Mouse (Mus musculus) heart, postnatal 10 days (tissue): Measurements from ENCODE around the gene Prdm12. TPM values are rescaled to one million over a fixed set of nuclear protein-coding genes. Genes with fewer than 3 reads are reported as not detected.
"Not testable (repeated sequence)": the region's sequence is repeated elsewhere in the genome, so short reads cannot be mapped to it uniquely, and the experiment has no call there.

Source experiments
- DNase-seq, 2 experiments: peaks; one replicate each; pipeline ENCODE4 v3.0.0; 2021
- intact Hi-C: fragments of 180-260 bp; cut with DNase I; formaldehyde crosslinking; loops from one replicate; pipeline ENCODE4 v1.15.1; 2025
- total RNA-seq, 2 experiments: library from RNA; stranded (reverse); gene quantifications; 2 replicates each; pipeline ENCODE4 v1.2.3; 2021

Prdm12 gene
- total RNA-seq, 2 experiments from 2014 or later: not detected

GRCm38 (mm10) chr2:31640609-31641507 is 1.0 kb downstream of the Prdm12 start:
- DNase-seq: peak in 1 of 2 experiments; percentile 20
- intact Hi-C loops: no loop called here

DNA sequence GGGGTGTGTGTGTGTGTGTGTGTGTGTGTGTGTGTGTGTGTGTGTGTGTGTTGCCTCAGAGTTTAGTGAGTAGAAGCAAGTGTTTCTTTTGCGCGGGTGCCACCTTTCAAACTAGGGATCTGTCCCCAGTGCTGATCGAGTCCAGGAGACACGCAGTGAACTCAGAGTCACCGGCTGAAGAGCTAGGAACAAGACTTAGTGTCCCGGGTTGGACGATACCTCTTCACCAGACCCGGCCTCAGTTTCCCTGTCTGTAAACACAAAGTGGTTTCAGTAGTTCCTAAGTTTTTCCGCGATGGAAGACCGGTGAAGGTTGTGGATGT is 1.6 kb downstream of the Prdm12 start:
- intact Hi-C loops: no loop called here
- no peak for DNase-seq

DNA sequence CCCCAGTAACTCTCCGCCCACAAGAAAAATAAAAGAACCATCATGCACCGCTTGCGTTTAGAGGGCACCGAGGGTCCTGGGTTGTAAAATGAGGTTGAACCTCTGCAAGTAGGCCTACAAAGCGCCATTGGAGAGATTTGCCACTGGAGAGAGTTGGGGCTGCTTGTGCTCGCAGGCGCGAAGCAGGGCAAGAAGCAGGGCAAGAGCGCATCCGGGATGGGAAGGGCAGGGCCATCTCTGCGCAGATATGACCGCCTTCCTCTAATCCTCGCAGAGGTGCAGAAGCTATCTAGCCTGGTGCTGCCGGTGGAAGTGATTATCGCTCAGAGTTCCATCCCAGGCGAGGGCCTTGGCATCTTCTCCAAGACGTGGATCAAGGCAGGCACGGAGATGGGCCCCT is 2.1 kb downstream of the Prdm12 start:
- no peak for DNase-seq
- intact Hi-C loops: no loop called here

- intact Hi-C loops: no loop called here
- peak in 1 of 2 experiments; percentile 22 for DNase-seq
Observed at GRCm38 (mm10) chr2:31653971-31654853, 14.4 kb downstream of the Prdm12 start.

- intact Hi-C loops: loop anchor here (1.0 kb wide), 1 partner anchor 172 kb away; no protein-coding TSS in a partner anchor
- DNase-seq: peak; percentile 55 to 78
Observed at GRCm38 (mm10) chr2:31654854-31655559, 15.2 kb downstream of the Prdm12 start.

DNA sequence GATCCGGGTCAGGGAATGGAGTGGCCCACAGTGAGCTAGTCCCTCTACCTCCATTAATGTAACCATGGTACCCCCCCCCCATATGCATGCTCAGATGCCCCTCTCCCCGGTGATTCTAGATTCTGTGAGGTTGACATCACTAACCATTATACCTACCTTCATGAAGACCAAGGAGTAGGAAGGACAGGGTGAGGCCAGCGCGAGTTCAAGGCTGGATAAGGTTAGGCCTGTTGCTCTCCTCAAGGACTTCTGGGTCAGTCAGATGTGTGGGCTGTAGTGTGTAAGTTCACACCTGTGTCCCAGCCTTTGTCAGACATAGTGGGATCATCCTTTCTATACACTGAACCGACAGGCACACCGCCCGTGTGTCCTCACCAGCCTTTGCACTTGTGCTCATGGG is 16.5 kb downstream of the Prdm12 start:
- intact Hi-C loops: no loop called here
- DNase-seq: no peak

DNA sequence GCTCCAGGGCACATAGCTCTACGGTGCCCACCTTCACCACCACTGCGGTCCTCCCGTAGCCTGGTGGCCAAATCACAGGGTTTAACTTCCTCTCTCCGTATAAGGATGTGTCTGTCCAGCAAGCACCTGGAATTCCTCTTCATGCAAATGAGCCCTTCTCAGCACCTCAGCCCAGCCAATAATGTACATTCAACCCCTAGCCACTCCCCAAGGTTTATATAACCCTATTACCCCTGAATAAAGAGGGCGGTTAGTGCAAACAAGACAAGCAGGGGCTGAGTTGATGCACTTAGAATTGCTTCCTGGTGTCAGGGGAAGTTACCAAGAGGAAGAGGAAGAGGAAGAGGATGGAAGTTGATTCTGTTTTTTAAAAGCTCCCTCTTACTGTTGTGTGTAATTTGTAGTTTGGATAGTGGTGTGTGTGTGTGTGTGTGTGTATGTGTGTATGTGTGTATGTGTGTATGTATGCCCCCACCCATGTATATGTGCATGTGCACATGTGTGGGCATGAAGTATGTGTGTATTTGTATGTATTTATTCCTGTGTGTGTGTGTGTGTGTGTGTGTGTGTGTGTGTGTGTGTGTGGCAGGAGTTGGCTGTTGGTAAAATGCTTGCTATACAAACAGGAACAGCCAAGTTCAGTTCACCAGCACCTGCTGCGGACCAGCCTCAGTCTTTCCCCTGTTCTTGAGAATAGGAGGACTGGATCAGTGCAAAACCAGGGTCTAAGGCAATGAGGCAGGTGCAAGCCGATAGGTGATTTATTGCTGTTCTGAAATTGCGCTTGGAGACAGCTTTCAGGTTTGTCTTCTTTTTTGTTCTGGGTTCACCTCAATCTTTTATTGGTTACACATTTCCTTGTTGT is 23.3 kb downstream of the Prdm12 start:
- intact Hi-C loops: no loop called here
- DNase-seq: no peak

DNA sequence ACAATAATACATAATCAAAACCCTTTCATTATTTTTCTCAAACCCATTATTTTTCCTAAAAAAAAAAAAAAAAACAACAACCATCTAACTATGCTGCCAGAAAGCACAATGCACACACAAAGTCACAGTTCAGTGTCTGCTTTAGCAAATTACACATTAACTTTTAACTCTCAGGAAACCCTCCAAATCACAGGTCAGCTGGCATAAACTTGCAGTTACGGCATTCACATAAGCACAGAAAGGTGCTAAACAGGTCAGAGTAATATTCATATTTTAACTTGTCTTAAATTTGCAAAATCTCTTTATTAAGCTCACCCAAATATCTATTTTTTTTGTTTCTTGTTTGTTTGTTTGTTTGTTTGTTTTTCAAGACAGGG is 24.0 kb downstream of the Prdm12 start:
- no peak for DNase-seq

GRCm38 (mm10) chr2:31667332-31667731 is 27.5 kb downstream of the Prdm12 start:
- intact Hi-C loops: no loop called here
- DNase-seq: peak; percentile 26 to 55

More for the DNA sequence above, 24.0 kb downstream of the Prdm12 start:
- intact Hi-C loops: no loop called here

DNA sequence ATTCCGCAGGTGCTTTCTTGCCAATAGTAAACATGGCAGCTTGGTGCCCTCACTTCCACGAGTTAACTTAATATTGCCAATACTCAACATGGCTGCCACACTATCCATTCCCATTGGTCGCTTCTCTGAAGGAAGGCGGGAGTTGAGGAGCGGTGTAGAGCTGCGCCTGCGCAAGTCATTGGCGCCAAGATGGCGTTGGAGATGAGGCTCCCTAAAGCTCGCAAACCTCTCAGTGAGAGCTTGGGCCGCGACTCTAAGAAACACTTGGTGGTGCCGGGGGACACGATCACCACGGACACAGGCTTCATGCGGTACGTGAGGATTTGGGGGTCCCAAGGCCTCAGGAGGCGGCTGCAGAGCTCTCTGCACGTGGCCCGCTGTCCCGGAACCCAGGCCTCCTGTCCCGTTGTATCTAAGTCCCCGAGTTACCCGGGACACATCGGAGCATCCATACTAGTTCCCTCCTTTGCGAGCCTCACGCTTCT is 30.8 kb downstream of the Prdm12 start, which contains the start of gene Exosc2:
Exosc2 (plus strand) TSS at position 165 of the 485 bp plus-strand sequence.
- intact Hi-C loops: no loop called here

DNA sequence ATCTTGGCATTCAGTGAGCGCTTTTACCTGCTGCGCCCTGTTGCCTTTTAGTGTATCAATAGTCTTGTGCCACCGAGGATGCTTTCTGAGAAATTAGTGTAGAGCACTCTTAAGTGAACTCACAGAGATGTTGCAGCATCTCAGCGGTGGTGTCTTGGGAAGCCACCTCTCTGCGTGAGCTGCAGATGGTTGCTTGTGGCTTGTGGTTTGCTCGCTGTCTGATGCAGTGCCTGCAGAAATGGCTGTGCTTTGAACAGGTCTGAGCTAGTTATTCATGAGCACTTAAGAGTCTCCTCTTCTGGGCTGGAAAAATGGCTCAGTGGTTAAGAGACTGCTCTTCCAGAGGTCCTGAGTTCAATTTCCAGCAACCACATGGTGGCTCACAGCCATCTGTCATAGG is 38.8 kb downstream of the Prdm12 start:
- intact Hi-C loops: no loop called here
- DNase-seq: no peak

More for the DNA sequence above, 30.8 kb downstream of the Prdm12 start, which contains the start of gene Exosc2:
- DNase-seq: peak; percentile 95 to 96

DNA sequence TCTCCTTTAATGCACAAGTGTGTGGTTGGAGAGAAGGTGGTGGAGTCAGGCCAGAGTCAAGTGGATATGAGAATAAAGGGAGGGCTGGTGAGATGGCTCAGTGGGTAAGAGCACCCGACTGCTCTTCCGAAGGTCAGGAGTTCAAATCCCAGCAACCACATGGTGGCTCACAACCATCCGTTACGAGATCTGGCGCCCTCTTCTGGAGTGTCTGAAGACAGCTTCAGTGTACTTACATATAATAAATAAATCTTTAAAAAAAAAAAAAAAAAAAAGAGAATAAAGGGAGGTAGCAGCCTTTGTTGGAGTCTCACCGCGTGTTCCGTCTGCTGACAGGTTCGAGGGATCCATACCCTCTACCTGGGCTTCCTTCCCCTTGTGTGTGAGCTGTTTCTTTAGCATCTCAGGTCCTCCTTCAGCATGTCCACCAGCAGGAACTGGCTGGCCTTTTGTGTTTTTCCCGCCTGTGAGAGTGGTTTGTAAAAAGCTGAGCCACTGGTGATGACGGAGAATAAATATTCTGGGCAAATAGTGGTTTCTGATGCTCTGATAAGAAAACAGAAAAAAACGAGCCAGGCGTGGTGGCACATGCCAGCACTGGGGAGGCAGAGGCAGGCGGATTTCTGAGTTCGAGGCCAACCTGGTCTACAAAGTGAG is 41.3 kb downstream of the Prdm12 start:
- intact Hi-C loops: loop anchor here (10.0 kb wide), 1 partner anchor 454 kb away; no protein-coding TSS in a partner anchor
- not testable (repeated sequence) for DNase-seq

DNA sequence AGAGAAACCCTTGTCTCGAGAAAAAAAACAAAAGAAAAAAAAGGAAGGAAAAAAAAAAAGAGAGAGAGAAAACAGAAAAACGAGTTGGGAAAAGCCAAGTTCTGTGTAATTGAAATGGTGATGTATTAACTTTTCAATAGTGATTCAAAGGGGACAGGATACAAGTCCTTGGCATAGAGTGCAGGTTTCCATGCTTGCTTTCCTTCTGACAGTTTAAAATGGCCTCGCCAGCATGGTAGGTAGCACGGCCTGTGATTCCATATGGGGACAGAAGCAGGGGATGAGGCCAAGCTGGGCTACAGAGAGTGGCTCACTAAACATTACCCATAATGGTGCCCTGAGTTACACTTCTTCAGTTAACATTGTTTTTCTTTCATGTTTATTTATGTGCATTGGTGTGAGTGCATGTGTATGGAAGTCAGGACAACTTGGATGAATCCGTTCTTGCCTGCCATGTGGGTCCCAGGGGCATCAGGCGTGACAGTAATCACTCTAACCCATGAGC is 41.9 kb downstream of the Prdm12 start:
- intact Hi-C loops: loop anchor here (2.0 to 10.0 kb wide), 2 partner anchors 165 to 453 kb away; partner anchors contain the start of gene Fibcd1

GRCm38 (mm10) chr2:31683666-31684065 is 43.8 kb downstream of the Prdm12 start:
- DNase-seq: peak; percentile 63 to 79
- intact Hi-C loops: loop anchor here (1.0 to 10.0 kb wide), 3 partner anchors 163 to 451 kb away; partner anchors contain the start of gene Fibcd1

More for the DNA sequence above, 41.9 kb downstream of the Prdm12 start:
- no peak for DNase-seq

GRCm38 (mm10) chr2:31688074-31688925 is 48.5 kb downstream of the Prdm12 start, which contains the start of gene Abl1:
Gene Abl1 (plus strand): TSS chr2:31688376.
- peak; percentile 97 to 98 for DNase-seq
- intact Hi-C loops: loop anchor here (10.0 kb wide), 1 partner anchor 447 kb away; no protein-coding TSS in a partner anchor

DNA sequence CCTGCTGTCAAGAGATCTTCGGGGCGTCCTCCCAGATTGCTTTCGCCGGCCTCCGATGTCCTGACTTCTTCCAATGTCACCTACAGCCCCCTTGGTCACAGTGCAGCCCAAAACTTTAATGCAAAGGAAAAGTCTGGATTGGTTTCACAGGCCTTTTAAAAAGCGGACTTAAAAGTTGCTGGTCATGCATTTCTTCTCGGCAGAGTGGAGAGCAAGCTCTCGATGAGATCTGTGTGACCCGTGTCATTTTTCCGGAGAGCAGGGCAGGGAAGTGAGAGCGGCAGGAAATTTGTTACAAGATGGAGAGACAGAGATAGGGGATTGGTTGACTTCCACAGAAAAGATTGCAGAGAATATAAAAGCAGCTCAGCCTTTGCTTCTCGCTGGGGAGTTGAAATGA is 49.2 kb downstream of the Prdm12 start:
- intact Hi-C loops: loop anchor here (10.0 kb wide), 1 partner anchor 446 kb away; no protein-coding TSS in a partner anchor
- DNase-seq: peak in 1 of 2 experiments; percentile 39

- DNase-seq: peak in 1 of 2 experiments; percentile 34
- intact Hi-C loops: no loop called here
Observed at GRCm38 (mm10) chr2:31690063-31690462, 50.2 kb downstream of the Prdm12 start.
